Mouse (Mus musculus): ENCODE data around the gene Cep83.

DNA sequence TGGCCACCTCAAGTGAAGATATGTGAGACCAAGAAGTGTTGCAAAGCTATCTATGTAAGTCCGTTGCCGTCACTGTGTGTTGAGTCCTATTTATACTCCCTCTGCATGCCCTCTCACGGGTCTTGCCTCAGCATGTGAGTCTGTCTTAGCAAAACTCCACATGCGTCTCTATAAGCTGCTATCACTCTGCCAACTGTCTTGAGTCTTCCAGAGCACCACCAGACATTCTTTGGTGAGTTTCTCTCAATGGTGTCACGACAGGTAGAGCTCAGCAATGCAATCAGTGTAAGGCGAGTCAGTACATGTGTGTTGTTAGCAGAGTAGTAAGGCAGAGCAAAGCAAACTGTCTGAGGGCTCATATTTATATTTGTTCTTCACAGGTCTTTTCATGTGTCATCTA lies 31.8 kb downstream of the Cep83 start:
- TF ChIP-seq CTCF (IDR thresholded peaks at IDR 0.05) (no peak), EP300 (IDR thresholded peaks at IDR 0.05; ENCODE audit: insufficient read depth, low read depth, low read length) (no peak), POLR2A (IDR thresholded peaks at IDR 0.05; ENCODE audit: insufficient read depth, low read depth, low read length) (no peak)

Measured in heart, adult 2 months (tissue).